Comparison of ENCODE assay signal across 9 mouse cellular contexts in the genomic region with DNA sequence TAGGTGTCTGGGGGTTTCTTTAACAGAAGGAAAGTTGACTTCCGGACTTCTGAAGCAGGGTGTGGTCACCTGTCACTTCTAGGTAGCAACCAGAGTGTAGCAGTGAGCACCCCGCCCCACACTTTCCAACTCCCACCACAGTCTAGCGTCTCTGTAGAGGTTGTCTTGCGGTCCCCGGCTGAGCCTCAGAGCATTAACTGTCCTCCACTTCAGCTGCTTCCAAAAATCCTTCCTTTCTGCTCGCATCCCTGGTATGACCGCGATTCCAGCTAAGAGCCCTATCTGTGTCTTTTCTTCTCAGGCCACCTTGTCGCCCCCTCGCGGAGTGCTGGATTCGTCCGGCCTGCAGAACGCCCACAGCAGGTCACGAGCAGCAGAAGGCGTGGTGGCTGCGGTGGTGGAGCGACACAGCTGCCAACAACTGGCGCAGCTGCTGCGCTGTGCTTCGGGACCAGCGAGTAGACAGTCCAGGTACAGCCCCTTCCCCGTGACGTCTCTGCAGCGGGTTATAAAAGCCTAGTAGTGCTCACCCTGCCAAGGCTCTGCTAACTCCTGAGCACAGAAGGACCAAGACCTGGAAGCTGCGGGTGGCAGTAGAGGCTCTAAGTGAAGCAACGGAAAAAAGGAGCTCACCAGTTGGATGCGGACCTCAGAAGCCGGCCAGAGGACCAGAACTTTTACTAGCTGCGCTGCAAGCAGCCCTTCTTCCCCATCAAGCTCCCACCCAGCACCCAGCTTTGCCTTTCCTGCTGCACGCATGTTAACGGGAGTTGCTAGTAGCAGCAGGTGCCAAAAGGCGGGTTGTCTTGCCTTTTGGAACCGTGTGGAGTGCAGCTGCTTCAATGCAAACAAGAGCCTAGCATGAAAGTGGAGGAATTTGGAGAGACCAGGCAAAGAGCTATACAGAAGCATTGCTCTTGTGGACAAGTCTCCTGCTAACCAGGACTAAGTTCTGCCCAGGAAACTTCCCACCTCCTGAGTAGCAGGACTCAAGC. TPM values are rescaled to one million over a fixed set of nuclear protein-coding genes. Genes with fewer than 3 reads are reported as not detected.
DNase-seq lines count a peak whose midpoint lies in the region; ATAC-seq lines count a peak whose summit lies in the region.
"Had no signal": no experiment of that assay in that cellular context is flagged by ENCODE, and none has a peak within 500 bp of the region (broad histone marks: within the 10 kb centered on the region; RNA-seq: fewer than 3 reads in every experiment).

No protein-coding gene starts in this region.

- WGBS in kidney, embryonic 14.5 days: 1% methylated on average over 34 of the region's 34 CpGs
- WGBS in forebrain, embryonic 12.5 days: 1% methylated on average over 34 of the region's 34 CpGs
- 2% methylated on average over 34 of the region's 34 CpGs for WGBS in intestine, embryonic 16.5 days

- H3K4me3 ChIP-seq in kidney, embryonic 14.5 days (ENCODE audit: low read length): peak overlapping the region; percentile 30
- peak overlapping the region; percentile 34 for H3K4me3 ChIP-seq in forebrain, embryonic 12.5 days (replicated peaks)
- H3K4me3 ChIP-seq in intestine, embryonic 16.5 days (ENCODE audit: low read length): peak overlapping the region; percentile 46

- H3K4me2 ChIP-seq in kidney, embryonic 14.5 days (replicated peaks; ENCODE audit: low read depth, low read length): peak overlapping the region; percentile 70
- H3K4me2 ChIP-seq in forebrain, embryonic 12.5 days: peak overlapping the region; percentile 73
- H3K4me2 ChIP-seq in intestine, embryonic 16.5 days (ENCODE audit: low read depth, low read length): peak overlapping the region; percentile 78

- H3K36me3 ChIP-seq in kidney, embryonic 14.5 days (ENCODE audit: control insufficient read depth, insufficient read depth, low read length): no peaks in the 10 kb centered on the region
- no peaks in the 10 kb centered on the region for H3K36me3 ChIP-seq in forebrain, embryonic 12.5 days (replicated peaks)
- no peaks in the 10 kb centered on the region for H3K36me3 ChIP-seq in intestine, embryonic 16.5 days (ENCODE audit: control insufficient read depth, insufficient read depth, low read length)

- H3K9me3 ChIP-seq in kidney, embryonic 14.5 days (ENCODE audit: control insufficient read depth, low read length): no peaks in the 10 kb centered on the region
- no peaks in the 10 kb centered on the region for H3K9me3 ChIP-seq in forebrain, embryonic 12.5 days
- H3K9me3 ChIP-seq in intestine, embryonic 16.5 days (ENCODE audit: control insufficient read depth, low read length): no peaks in the 10 kb centered on the region

- DNase-seq in kidney, adult 18-20 months: no peak
- DNase-seq in brain, embryonic 18.5 days (ENCODE audit: low read depth, low spot score): peak; percentile 12
- peak; percentile 21 for DNase-seq in lung, postnatal 14 days
- DNase-seq in right cerebral cortex, postnatal 4 days: peak; percentile 52

- peaks cover 13% of the 10 kb centered on the region for H3K4me1 ChIP-seq in kidney, embryonic 14.5 days (ENCODE audit: control insufficient read depth, insufficient read depth, low read length)
- peaks cover 33% of the 10 kb centered on the region for H3K4me1 ChIP-seq in forebrain, embryonic 12.5 days
- peaks cover 10% of the 10 kb centered on the region; the same call in 1 of the 2 replicates for H3K4me1 ChIP-seq in intestine, embryonic 16.5 days (ENCODE audit: control insufficient read depth, insufficient read depth, low read length)

- ATAC-seq in kidney, embryonic 14.5 days (ENCODE audit: low FRiP score, low TSS enrichment): peak; percentile 77
- peak; percentile 28 for ATAC-seq in forebrain, embryonic 12.5 days (ENCODE audit: low FRiP score)
- ATAC-seq in intestine, embryonic 16.5 days: peak; percentile 80
- no peak for ATAC-seq in erythroblast, adult 5-6 weeks (replicated peaks; ENCODE audit: low FRiP score, poor library complexity, severe bottlenecking)

- no peak overlapping the region for H3K27ac ChIP-seq in kidney, embryonic 14.5 days (ENCODE audit: low read depth, low read length)
- H3K27ac ChIP-seq in forebrain, embryonic 12.5 days: 0 out of 2 replicates have a peak overlapping the region, but pooled peaks have one; percentile 8
- no peak overlapping the region; the same call in 1 of the 2 replicates for H3K27ac ChIP-seq in intestine, embryonic 16.5 days (ENCODE audit: low read length)

- no peak overlapping the region; the same call in 1 of the 2 replicates for H3K9ac ChIP-seq in kidney, embryonic 14.5 days (ENCODE audit: low read depth, low read length)
- H3K9ac ChIP-seq in forebrain, embryonic 12.5 days: peak overlapping the region; percentile 30; the same call in 1 of the 2 replicates
- peak overlapping the region; percentile 29; the same call in 1 of the 2 replicates for H3K9ac ChIP-seq in intestine, embryonic 16.5 days (ENCODE audit: low read depth, low read length)

- peaks cover 44% of the 10 kb centered on the region for H3K27me3 ChIP-seq in kidney, embryonic 14.5 days (ENCODE audit: control insufficient read depth, insufficient read depth, low read length)
- peaks cover 46% of the 10 kb centered on the region for H3K27me3 ChIP-seq in forebrain, embryonic 12.5 days
- H3K27me3 ChIP-seq in intestine, embryonic 16.5 days (replicated peaks; ENCODE audit: control insufficient read depth, insufficient read depth, low read length): peaks cover 17% of the 10 kb centered on the region; the same call in 1 of the 2 replicates

RNA-seq across cellular contexts. Expression of gene Tacr1, which starts 0.7 kb away (rescaled TPM):
- 0.08 and 0.09 TPM in 2 replicates for polyA plus RNA-seq in kidney, embryonic 14.5 days (2014; fragmentation: Nextera tagmentation; extraction: Ambion mirVana)
- 0.67 and 0.83 TPM in 2 replicates for polyA plus RNA-seq in forebrain, embryonic 12.5 days (2016; fragmentation: Nextera tagmentation; extraction: Ambion mirVana)
- polyA plus RNA-seq in intestine, embryonic 16.5 days (2015; fragmentation: Nextera tagmentation; extraction: Ambion mirVana): 0.97 and 1.3 TPM in 2 replicates
- not detected in 2 replicates for total RNA-seq in erythroblast, adult 5-6 weeks (2015; ENCODE audit: low replicate concordance)
- total RNA-seq in erythroblast, adult 5-6 weeks (2017; ENCODE audit: low replicate concordance): not detected in 2 replicates
- total RNA-seq: liver, adult 2 months had no signal
- polyA plus RNA-seq: liver, adult 2 months had no signal
